Mouse (Mus musculus): ENCODE data around the gene Adipor2. TPM values are rescaled to one million over a fixed set of nuclear protein-coding genes. Genes with fewer than 3 reads are reported as not detected.
"Not testable (repeated sequence)": the region's sequence is repeated elsewhere in the genome, so short reads cannot be mapped to it uniquely, and the experiment has no call there.

Gene Adipor2
- total RNA-seq (2021), result 10 to 100 TPM; 61.9 to 65.0 TPM

DNA sequence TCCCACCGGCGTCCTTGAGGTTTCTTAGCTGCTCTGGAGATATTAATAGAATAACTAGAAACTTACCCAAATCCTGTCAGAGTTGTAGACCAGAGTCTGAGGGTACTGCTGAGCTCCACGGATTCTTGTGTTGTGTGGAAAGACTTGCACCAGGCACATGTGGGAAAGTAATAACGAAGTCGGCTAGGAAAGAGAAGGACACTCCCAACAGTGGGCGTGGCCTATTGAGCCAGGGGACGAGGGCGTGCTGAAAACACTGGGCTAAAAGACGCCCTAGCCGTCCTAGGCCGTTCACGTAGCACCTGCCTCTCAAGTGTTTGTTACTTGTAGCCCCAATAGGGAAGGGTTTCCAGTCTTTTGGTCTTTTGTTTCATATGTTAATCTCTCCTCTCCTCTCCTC lies at the start of gene Adipor2:
TSS of gene Adipor2 (minus strand) at position 351 of the 400 bp plus-strand sequence.
- intact Hi-C loops (cut with DNase I), result no loop called here
- DNase-seq, result peak; percentile 63 to 74

- intact Hi-C loops (cut with DNase I), result no loop called here
- DNase-seq, result no peak
Observed at GRCm38 (mm10) chr6:119466161-119466560, 48.7 kb upstream of the Adipor2 start.

DNA sequence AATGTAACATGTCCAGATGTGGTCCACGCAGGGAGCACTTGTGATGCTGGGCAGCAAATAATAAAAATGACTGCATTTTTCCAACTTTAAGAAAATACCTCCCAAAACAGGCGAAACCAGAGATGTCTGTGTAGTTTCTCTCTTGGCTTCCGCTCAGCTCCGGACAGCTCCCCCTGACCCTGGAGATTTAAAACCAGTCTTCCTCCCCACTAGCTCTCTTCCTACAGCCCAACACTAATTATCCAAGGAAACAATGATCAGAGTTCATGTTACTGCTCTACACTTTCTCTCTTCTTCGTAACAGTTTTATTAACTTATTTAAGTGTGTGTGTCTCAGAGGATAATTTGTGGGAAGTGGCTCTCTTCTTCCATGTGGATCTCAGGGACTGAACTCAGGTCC lies 42.9 kb upstream of the Adipor2 start:
- DNase-seq, result no peak
- intact Hi-C loops (cut with DNase I), result no loop called here

DNA sequence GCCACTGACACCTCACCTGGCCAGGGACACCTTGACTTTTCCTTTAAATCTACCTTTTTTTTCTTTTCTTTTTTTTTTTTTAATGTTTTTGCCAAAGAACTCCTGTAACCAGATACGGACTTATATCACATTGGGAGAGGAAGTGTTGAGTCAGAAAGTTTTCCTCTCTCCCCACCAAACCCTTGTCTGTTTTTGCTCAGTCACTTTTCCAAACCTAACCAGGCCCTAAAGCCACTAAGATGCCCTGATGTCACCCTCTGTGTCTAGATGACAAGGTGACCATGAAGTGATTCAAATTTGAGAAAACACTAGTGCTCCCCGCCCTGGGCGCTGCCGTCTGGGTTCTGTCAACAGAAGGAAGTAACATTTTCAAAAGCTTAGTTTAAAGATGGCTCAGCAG lies 41.5 kb upstream of the Adipor2 start:
- DNase-seq, result no peak
- intact Hi-C loops (cut with DNase I), result no loop called here

- DNase-seq, result no peak
- intact Hi-C loops (cut with DNase I), result no loop called here
Observed at GRCm38 (mm10) chr6:119458166-119458565, 40.7 kb upstream of the Adipor2 start.

DNA sequence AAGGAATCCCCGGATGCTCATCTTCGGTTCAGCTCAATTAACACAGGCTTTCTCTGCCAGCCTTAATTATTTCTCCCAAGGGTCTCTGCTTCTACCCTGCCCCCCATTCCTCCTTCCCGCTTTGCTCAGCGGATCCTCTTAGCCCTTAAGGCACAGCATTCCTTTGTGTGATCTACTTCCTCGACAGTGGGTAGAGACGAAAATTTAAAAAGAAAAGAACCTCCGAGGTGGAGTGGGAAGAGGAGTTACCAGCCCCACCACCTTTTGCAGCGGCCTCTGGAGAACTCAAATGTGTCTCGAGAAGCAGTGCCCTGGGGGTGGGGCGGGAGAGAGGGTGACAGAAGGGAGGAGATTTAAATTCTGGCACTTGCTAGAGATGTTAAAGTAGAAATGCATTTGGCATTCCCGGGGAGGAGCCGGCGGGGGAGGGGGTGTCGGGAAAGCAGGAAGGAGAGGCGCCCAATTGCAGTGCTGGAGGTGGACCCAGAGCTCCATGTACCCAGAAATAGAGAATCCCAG lies 34.5 kb upstream of the Adipor2 start:
- intact Hi-C loops (cut with DNase I), result no loop called here
- peak; percentile 31 to 46 for DNase-seq

GRCm38 (mm10) chr6:119450965-119451943 lies 33.8 kb upstream of the Adipor2 start:
- DNase-seq, result no peak
- intact Hi-C loops (cut with DNase I), result no loop called here

DNA sequence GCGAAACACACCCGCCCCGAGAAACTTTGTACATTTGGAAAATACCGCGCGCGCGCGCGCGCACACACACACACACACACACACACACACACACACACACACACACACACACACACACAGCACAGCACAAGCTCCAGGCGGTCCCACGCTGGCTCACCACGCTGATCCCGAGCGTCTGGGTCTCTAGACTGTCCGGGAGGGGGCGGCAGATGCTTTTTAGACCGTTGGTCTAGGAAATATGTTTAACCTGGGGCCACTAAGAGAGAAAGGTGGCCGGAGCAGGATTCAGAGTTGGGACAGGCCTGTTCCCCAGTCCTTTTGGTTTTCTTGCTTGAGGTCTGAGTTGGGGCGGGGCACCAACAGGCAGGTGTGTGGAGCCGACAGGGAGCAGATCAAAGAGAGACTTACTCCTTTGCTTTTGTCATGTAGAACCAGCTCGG lies 31.6 kb upstream of the Adipor2 start:
- DNase-seq, result peak; percentile 52 to 70
- intact Hi-C loops (cut with DNase I), result no loop called here

- intact Hi-C loops (cut with DNase I), result no loop called here
- DNase-seq, result peak in 1 of 2 experiments; percentile 21
Observed at GRCm38 (mm10) chr6:119448321-119449059, 31.0 kb upstream of the Adipor2 start.

- intact Hi-C loops (cut with DNase I), result no loop called here
- no peak for DNase-seq
Observed at GRCm38 (mm10) chr6:119445671-119446607, 28.4 kb upstream of the Adipor2 start.

DNA sequence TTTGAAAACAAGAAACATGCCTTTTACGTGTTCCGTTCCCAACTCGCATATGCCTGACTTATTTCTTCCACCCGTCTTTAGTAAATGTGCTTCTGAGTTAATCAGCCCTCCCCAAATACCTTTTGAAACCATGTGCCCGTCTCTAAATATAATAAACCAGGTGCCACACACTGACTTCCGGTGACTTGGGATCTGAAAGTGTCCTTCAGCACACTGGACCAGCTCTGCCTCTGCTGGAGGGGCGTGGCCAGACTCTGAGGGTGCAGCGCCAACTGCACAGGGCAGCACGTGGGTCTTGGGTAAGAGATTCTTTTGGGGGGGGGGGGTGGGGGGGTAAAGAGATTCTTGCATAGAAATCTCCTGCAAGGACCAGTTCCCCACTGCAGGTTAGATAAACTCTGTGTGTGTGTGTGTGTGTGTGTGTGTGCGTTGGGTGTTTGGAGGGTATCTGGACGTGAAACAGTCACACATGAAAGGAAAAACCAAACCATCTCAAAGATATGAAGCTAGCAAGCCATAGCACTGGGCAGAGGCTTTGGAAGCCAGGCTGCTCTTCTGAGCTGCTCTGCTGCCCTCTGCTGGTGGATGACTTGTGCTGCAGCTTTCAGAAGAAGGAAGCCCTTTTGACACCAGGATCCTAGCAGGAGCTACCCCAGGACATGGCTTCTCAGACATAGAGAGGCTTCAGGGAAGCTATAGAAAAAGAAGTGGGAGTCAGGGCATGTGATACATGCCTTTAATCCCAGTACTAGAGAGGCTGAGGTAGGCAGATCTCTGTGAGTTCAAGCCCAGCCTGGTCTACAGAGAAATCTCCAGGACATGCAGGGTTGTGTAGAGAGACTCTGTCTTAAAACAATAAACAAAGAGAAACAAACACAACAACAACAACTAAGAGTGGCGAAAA lies 26.5 kb upstream of the Adipor2 start:
- DNase-seq, result peak; percentile 81 to 85
- intact Hi-C loops (cut with DNase I), result no loop called here

GRCm38 (mm10) chr6:119442729-119443128 lies 25.2 kb upstream of the Adipor2 start:
- DNase-seq; intact Hi-C loops (cut with DNase I): not testable (repeated sequence)

DNA sequence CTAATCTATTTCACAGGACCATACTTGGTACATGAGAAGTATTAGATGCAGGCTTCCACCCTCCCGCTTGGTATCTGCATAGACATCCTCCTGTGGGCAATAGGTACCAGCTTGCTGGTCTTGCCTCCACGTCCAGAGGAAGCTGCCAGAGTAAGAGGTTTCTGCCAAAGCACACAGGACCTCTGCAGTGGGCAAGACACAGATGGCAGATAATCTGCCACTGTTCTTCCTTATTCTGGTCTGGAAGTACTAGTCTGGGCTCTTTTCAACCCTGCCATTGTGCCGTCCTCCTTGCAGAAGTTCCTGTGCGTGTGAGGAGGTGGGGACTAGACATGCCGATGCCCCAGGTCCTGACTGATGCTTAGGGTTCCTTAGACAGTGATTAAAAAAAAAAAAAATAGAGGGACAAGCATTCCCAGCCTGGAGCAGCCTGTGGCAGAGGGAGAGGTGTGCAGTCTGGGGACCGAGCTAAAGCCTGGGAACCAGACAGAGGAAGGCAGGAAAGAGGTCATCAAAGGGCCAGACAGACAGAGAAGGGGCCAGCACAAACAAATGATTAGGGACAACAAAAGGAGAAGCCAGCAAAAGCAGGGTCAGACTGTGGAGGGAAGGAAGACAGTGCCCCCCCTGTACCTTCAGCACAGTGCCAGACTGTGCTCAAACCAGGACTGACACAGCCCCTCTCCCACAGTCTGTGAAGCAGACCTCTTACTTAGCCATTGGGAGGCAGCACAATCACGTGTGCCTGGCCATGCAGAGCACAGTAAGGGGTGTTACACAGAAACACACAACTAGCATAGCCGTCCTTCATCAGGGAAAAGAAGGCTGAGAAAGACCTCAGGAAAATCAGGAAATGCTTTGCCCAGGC lies 20.6 kb upstream of the Adipor2 start:
- intact Hi-C loops (cut with DNase I), result no loop called here
- DNase-seq, result no peak

DNA sequence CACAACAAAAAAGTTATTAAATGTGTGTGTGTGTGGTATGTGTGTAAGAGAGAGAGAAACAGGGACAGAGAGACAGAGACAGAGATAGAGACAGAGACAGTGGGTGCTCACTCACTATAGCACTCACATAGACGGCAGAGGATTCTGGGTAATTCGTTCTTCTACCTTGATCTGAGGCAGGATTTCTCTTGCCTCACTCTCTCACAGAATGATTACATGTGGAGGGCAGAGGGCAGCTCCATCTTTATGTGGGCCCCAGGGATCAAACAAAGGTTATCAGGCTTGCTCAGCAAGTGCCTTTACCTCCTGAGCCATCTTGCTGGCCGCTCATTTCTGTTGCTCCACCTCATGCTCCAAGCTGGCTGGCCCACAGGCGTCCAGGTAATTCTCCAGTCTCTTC lies 16.9 kb upstream of the Adipor2 start:
- no peak for DNase-seq
- intact Hi-C loops (cut with DNase I), result loop anchor here (5.0 kb wide), 1 partner anchor 307 kb away; no protein-coding TSS in a partner anchor

DNA sequence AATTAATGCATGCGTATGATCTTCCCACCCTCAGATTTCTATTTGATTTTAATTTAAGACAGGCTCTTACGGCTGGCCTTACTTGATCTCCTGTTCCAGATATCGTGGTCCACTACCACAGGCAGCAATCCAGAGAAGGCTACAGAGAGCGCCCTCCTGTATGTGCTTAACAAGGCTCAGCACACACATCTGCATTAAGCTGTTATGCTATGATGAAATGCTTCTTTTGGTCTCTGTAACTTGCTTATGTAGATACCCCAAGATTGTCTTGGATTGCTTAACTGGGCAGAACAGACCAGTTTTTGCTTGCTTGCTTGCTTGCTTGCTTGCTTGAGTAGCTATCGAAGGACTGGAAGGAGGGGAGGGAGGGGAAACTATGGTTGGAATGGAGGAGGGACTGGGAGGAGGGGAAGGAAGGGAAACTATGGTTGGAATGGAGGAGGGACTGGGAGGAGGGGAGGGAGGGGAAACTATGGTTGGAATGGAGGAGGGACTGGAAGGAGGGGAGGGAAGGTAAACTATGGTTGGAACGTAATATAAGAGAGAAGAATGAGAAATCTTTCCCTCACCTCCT lies 14.3 kb upstream of the Adipor2 start:
- no peak for DNase-seq
- intact Hi-C loops (cut with DNase I), result loop anchor here (2.0 to 5.0 kb wide), 2 partner anchors 45 to 305 kb away; no protein-coding TSS in a partner anchor

DNA sequence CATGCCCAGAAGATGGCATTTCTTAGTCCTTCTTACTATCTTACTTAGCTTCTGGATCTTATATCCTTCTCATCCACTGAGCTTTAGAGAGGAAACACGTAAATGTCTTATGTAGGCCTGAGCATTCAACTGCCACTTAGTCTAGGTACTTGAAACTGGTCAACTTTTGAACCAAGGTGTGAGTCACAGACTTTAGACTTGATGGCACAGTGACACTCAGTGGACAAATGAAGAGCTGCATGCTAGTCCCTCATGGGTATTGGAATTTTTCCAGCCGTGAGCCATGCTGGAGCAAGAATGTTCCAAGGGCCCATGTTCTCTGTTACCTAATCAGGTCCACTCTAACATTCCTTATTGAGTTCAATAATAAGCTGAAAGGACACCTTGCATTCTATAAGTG lies 13.0 kb upstream of the Adipor2 start:
- intact Hi-C loops (cut with DNase I), result loop anchor here (1.0 to 5.0 kb wide), 4 partner anchors 44 to 303 kb away; no protein-coding TSS in a partner anchor
- DNase-seq, result peak; percentile 71 to 82

DNA sequence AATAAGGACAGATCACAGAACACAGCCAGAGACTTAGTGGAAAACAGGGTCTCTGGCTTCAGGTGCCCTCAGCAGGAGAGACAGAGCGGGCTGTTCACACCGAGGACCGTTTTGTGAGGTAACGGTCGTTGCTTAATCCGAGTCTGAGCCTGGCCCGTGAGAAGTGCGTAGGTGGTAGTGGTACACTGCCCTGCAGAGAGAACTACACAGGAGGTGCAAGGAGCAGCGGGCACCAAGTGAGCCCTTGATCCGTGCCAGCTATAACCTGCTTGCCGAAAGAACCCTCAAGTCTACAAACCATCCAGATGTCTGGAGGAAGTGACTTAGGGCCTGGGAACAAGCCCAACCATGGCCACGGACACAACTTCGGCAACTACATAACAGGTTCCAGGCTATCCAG lies 11.8 kb upstream of the Adipor2 start:
- intact Hi-C loops (cut with DNase I), result no loop called here
- DNase-seq, result no peak

DNA sequence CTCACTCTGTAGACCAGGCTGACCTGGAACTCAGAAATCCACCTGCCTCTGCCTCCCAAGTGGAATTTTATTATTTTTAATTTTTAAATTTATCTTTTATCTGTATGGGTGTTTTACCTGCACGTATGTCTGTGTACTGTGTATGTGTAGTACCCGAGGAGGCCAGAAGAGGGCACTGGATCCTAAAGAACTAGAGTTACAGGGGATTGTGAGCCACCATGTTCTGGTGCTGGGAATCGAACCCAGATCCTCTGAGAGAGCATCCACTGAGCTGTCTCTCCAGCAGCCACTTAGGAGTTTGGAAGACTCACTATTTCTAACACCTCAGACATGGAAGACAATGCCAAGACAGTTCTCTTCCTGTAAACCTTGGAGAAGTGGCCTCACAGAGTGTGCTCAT lies 11.1 kb upstream of the Adipor2 start:
- intact Hi-C loops (cut with DNase I), result no loop called here
- peak in 1 of 2 experiments; percentile 26 for DNase-seq
